Mouse (Mus musculus) kidney, adult 2 months (tissue): ENCODE results near the gene Spin2e. TPM values are rescaled to one million over a fixed set of nuclear protein-coding genes. Genes with fewer than 3 reads are reported as not detected.
"Not testable (repeated sequence)": the region's sequence is repeated elsewhere in the genome, so short reads cannot be mapped to it uniquely, and the experiment has no call there.

Experiments
- DNase-seq: peaks from one replicate; pipeline ENCODE4 v3.0.0; 2021
- H3K27ac ChIP-seq: fragments of 200-500 bp; 2 replicates; pipeline ENCODE4 v1.5.1; 2012; ENCODE audit warnings: low read depth, low read length, control low read depth, inconsistent platforms; ENCODE audit not compliant: insufficient read depth
- H3K27me3 ChIP-seq: fragments of 200-500 bp; replicated peaks from 2 replicates; pipeline ENCODE4 v1.6.1; 2012; ENCODE audit warnings: mild to moderate bottlenecking, moderate library complexity, low read length, inconsistent platforms; ENCODE audit not compliant: control insufficient read depth, insufficient read depth
- H3K36me3 ChIP-seq: fragments of 200-500 bp; 2 replicates; pipeline ENCODE4 v1.6.1; 2012; ENCODE audit warnings: mild to moderate bottlenecking, moderate library complexity, low read length, inconsistent platforms; ENCODE audit not compliant: control insufficient read depth, insufficient read depth
- H3K4me1 ChIP-seq: fragments of 200-500 bp; 2 replicates; pipeline ENCODE4 v1.6.1; 2011; ENCODE audit warnings: low read length; ENCODE audit not compliant: control insufficient read depth, insufficient read depth
- H3K4me3 ChIP-seq: fragments of 200-500 bp; 2 replicates; pipeline ENCODE4 v1.5.1; 2011; ENCODE audit warnings: mild to moderate bottlenecking, low read depth, low read length, control low read depth; ENCODE audit not compliant: insufficient read depth
- WGBS: fragments of 180-500 bp; shearing (Covaris S2); methylation state at CpG from one replicate; pipeline ENCODE4 v1.1.7; 2018; 5-methylcytosine and 5-hydroxymethylcytosine counted together
- polyA plus RNA-seq: library from polyadenylated mRNA; depleted of rRNA; stranded (reverse); fragments of >200 nt; gene quantifications from 2 replicates; pipeline ENCODE4 v1.2.3, GENCODE M21; 2012; rRNA removed

The Spin2e gene
- not detected in 2 replicates for polyA plus RNA-seq

GRCm38 (mm10) chrX:31618820-31619219, at the start of gene Spin2e:
Spin2e (minus strand) TSS chrX:31618920.
- WGBS = 72% methylated on average over 2 of the region's 2 CpGs
- H3K27ac ChIP-seq, DNase-seq, H3K4me1 ChIP-seq, H3K36me3 ChIP-seq, H3K27me3 ChIP-seq, H3K4me3 ChIP-seq: not testable (repeated sequence)

GRCm38 (mm10) chrX:31574183-31574582, 44.5 kb downstream of the Spin2e start, which contains the start of gene Gm21883:
Gm21883 (minus strand) TSS chrX:31574283.
- H3K27ac ChIP-seq, H3K4me1 ChIP-seq, H3K36me3 ChIP-seq, DNase-seq, H3K4me3 ChIP-seq, H3K27me3 ChIP-seq: not testable (repeated sequence)
- no CpG with 5 or more reads among the region's 1 CpGs for WGBS

Other genes starting within 250 kb of the Spin2e start
- not detected in 2 replicates for gene Btbd35f19, start 235.0 kb downstream of the Spin2e start, polyA plus RNA-seq
- not detected in 2 replicates for gene Gm21883, start 44.6 kb downstream of the Spin2e start, polyA plus RNA-seq
- not detected in 2 replicates for gene Btbd35f25, start 98.2 kb upstream of the Spin2e start, polyA plus RNA-seq